In the genomic region with DNA sequence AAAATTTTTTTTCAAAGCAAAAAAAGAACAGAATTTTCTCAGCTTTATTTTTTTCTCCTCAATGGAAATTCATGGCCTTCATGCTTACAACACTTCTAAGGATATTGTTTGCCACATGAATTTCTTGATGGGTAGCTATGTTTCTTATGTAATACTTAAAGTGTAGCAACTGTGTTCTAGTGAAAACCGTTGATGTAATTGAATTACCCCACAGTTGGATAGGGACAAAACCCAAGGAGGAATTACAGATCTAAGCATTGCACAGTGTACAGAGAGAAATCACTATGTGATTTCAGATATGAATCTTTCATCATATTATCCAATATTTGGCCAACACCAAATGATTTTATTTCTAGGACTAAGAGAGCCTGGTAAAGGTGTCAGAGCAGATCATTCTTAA, we compare ENCODE assay signal across 24 mouse cellular contexts.
DNase-seq lines count a peak whose midpoint lies in the region; ATAC-seq and TF ChIP-seq lines count a peak whose summit lies in the region.
"Had no signal": no experiment of that assay in that cellular context is flagged by ENCODE, and none has a peak within 500 bp of the region (broad histone marks: within the 10 kb centered on the region; RNA-seq: fewer than 3 reads in every experiment).

No protein-coding gene starts in this region.

- H3K4me1 ChIP-seq in lung, postnatal 0 days (ENCODE audit: insufficient read depth, low read depth, low read length), result no peaks in the 10 kb centered on the region
- H3K4me1 ChIP-seq in heart, embryonic 10.5 days, result no peaks in the 10 kb centered on the region

- 72% methylated on average over 1 of the region's 1 CpGs for WGBS in lung, postnatal 0 days
- 82% methylated on average over 1 of the region's 1 CpGs for WGBS in heart, embryonic 10.5 days

- no peak overlapping the region for H3K4me2 ChIP-seq in lung, postnatal 0 days (replicated peaks; ENCODE audit: low read depth, low read length)
- H3K4me2 ChIP-seq: heart, embryonic 13.5 days; hindbrain, embryonic 14.5 days had no signal

- peak; percentile 44 for ATAC-seq in lung, postnatal 0 days
- ATAC-seq: CD4-positive, CD25-positive, alpha-beta regulatory T cell, adult 4 months; forebrain, embryonic 14.5 days; forebrain, postnatal 0 days; hindbrain, postnatal 0 days; inflammation-experienced regulatory T-cells, adult 6 months had no signal

- no peak overlapping the region for H3K9ac ChIP-seq in lung, postnatal 0 days (replicated peaks; ENCODE audit: low read depth)
- H3K9ac ChIP-seq: forebrain, postnatal 0 days; heart, embryonic 13.5 days; hindbrain, embryonic 14.5 days had no signal

- TF ChIP-seq EP300 in lung, postnatal 0 days (IDR thresholded peaks at IDR 0.05), result peak; percentile 53

- TF ChIP-seq CTCF in lung, postnatal 0 days (IDR thresholded peaks at IDR 0.05), result no peak

- H3K36me3 ChIP-seq in lung, postnatal 0 days (ENCODE audit: insufficient read depth, low read length), result no peaks in the 10 kb centered on the region
- H3K36me3 ChIP-seq in heart, embryonic 10.5 days, result no peaks in the 10 kb centered on the region
- H3K36me3 ChIP-seq: heart, embryonic 13.5 days had no signal

- H3K27ac ChIP-seq in lung, postnatal 0 days (ENCODE audit: low read length), result no peak overlapping the region
- no peak overlapping the region for H3K27ac ChIP-seq in heart, embryonic 10.5 days
- H3K27ac ChIP-seq: heart, embryonic 13.5 days; hindbrain, embryonic 14.5 days; hindbrain, postnatal 0 days had no signal

- no peaks in the 10 kb centered on the region for H3K27me3 ChIP-seq in lung, postnatal 0 days (replicated peaks; ENCODE audit: insufficient read depth, low read length)
- H3K27me3 ChIP-seq in heart, embryonic 10.5 days (ENCODE audit: insufficient read depth, poor library complexity, severe bottlenecking), result no peaks in the 10 kb centered on the region
- H3K27me3 ChIP-seq: heart, embryonic 13.5 days had no signal

- DNase-seq in lung, postnatal 0 days (ENCODE audit: low spot score), result peak; percentile 77
- no peak for DNase-seq in lung, postnatal 4 days
- peak; percentile 23 for DNase-seq in adipocyte (ENCODE audit: low spot score)
- peak; percentile 56 for DNase-seq in gonadal fat pad, adult 2 months (ENCODE audit: low read depth)
- DNase-seq in heart, embryonic 10.5 days (ENCODE audit: low spot score), result no peak
- no peak for DNase-seq in spleen, adult 12 weeks (ENCODE audit: low spot score)
- no peak for DNase-seq in testis, postnatal 14 days (ENCODE audit: low spot score)
- DNase-seq: adrenal gland, adult 8-10 months; adrenal gland, postnatal 25 days; cerebellum, adult 18-20 months; cerebellum, adult 9-10 months; cerebellum, postnatal 14 days; forebrain, postnatal 0 days; gastrocnemius, postnatal 10 days; gastrocnemius, postnatal 36 days; heart, adult 18-20 months; heart, postnatal 14 days; heart, postnatal 4 days had no signal

- H3K4me3 ChIP-seq in lung, postnatal 0 days (ENCODE audit: low read depth, low read length), result no peak overlapping the region
- no peak overlapping the region for H3K4me3 ChIP-seq in heart, embryonic 10.5 days
- H3K4me3 ChIP-seq: heart, embryonic 13.5 days had no signal

- no peaks in the 10 kb centered on the region for H3K9me3 ChIP-seq in lung, postnatal 0 days (ENCODE audit: low read length)
- H3K9me3 ChIP-seq in heart, embryonic 10.5 days, result no peaks in the 10 kb centered on the region
- H3K9me3 ChIP-seq: heart, embryonic 13.5 days had no signal

Comparison
In these comparisons a context has a peak if more than half of its experiments do, and no peak if none do; other contexts are left out.
1. DNase-seq: peak in lung, postnatal 0 days (single experiment), adipocyte (single experiment) and gonadal fat pad, adult 2 months (single experiment); none in lung, postnatal 4 days (0 of 2), heart, embryonic 10.5 days (single experiment), spleen, adult 12 weeks (single experiment) and testis, postnatal 14 days (single experiment).